Mouse (Mus musculus): Measurements from ENCODE around the gene Car1. TPM values are rescaled to one million over a fixed set of nuclear protein-coding genes. Genes with fewer than 3 reads are reported as not detected.

Car1 gene
- polyA plus RNA-seq, 1 experiment from 2014 or later, result 0.54 TPM

Other genes with a start within 250 kb of the Car1 start
- 520 and 522 TPM in 2 replicates for gene 1810022K09Rik, start 197.1 kb downstream of the Car1 start, polyA plus RNA-seq (2016; fragmentation: Nextera tagmentation; extraction: Ambion mirVana)
- gene Car13, start 166.6 kb downstream of the Car1 start, polyA plus RNA-seq (2016; fragmentation: Nextera tagmentation; extraction: Ambion mirVana), result 4.9 TPM in 2 replicates
- 4.6 and 4.7 TPM in 2 replicates for gene Car3, start 55.1 kb upstream of the Car1 start, polyA plus RNA-seq (2016; fragmentation: Nextera tagmentation; extraction: Ambion mirVana)
- 51.5 and 53.0 TPM in 2 replicates for gene Car2, start 77.9 kb upstream of the Car1 start, polyA plus RNA-seq (2016; fragmentation: Nextera tagmentation; extraction: Ambion mirVana)